Mouse (Mus musculus) testis, adult 2 months (tissue): Measurements from ENCODE around the gene Manba.

ENCODE experiments used
- CTCF ChIP-seq: fragments of 200-500 bp; IDR thresholded peaks from 2 replicates; pipeline ENCODE4 v1.5.1; 2012; ENCODE audit warnings: low read depth, mild to moderate bottlenecking, inconsistent platforms, low read length, moderate library complexity; ENCODE audit not compliant: control insufficient read depth, insufficient read depth, insufficient replicate concordance
- POLR2A ChIP-seq: fragments of 200-500 bp; IDR thresholded peaks from 2 replicates; pipeline ENCODE4 v1.6.1; 2012; ENCODE audit warnings: low read depth, mild to moderate bottlenecking, inconsistent platforms, low read length, moderate library complexity; ENCODE audit not compliant: control insufficient read depth

DNA sequence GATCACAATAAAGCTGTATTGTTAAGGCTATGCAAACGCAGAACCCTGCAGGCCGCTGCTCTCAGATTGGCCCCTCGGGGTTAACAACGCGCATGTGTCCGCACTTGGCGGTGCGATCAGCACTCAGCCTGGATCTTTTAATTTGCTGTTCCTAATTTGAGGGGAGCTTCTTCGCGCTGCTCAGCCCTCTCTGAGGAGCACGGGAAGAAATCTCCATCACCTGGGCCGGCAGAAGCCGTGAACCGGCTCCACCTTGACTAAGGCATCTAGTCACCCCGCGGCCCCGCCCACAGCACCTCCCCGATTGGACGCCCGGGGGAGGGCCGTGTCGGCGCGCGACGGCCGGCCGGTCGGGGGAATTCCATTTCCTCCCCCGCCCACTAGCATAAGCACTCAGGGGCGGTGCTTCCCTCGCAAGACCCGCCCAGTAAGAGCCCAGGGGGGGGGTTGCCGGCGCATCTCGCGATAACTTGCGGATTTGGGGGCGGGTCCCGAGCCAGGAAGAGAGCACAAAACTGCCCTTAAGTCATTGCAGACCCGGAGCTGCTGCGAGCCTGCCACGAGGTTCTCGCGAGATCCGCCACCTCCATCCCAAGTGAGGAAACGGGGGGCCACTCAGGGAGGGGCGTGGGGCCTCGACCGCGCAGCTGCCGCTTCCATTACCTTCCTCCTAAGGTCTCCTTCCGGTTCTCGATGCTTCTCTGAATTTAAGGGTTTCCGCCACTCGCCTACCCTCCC lies 47.5 kb upstream of the Manba start, which contains the start of gene Ube2d3:
- TF ChIP-seq CTCF (no peak), POLR2A (no peak; the same call in none of the 2 replicates)
